Mouse (Mus musculus) embryo, embryonic 10 days (tissue): ENCODE results near the gene Zglp1.

Source experiments
- DNase-seq: peaks from one replicate; pipeline ENCODE4 v3.0.0-alpha.2; 2015; ENCODE audit warnings: low spot score

The Zglp1 gene

GRCm38 (mm10) chr9:21026849-21027248 is 40.0 kb downstream of the Zglp1 start:
- no peak for DNase-seq

- DNase-seq: no peak
Observed at GRCm38 (mm10) chr9:21025258-21025810, 41.6 kb downstream of the Zglp1 start.

- DNase-seq: no peak
Observed at GRCm38 (mm10) chr9:21022726-21023125, 44.2 kb downstream of the Zglp1 start.

- no peak for DNase-seq
Observed at GRCm38 (mm10) chr9:21022288-21022687, 44.6 kb downstream of the Zglp1 start.

- no peak for DNase-seq
Observed at GRCm38 (mm10) chr9:21021363-21021762, 45.5 kb downstream of the Zglp1 start.

GRCm38 (mm10) chr9:21018600-21018999 is 48.3 kb downstream of the Zglp1 start:
- no peak for DNase-seq

GRCm38 (mm10) chr9:21017177-21017575 is 49.7 kb downstream of the Zglp1 start:
- no peak for DNase-seq

- DNase-seq: no peak
Observed at GRCm38 (mm10) chr9:21016331-21017176, 50.3 kb downstream of the Zglp1 start.

- DNase-seq: no peak
Observed at GRCm38 (mm10) chr9:21015571-21016130, 51.2 kb downstream of the Zglp1 start, which contains the start of gene Icam1. Gene Icam1, plus strand, starts transcription at chr9:21015985.

GRCm38 (mm10) chr9:21014691-21015570 is 52.0 kb downstream of the Zglp1 start:
- no peak for DNase-seq
